Mouse (Mus musculus): ENCODE data around the gene Tmem79. TPM values are rescaled to one million over a fixed set of nuclear protein-coding genes. Genes with fewer than 3 reads are reported as not detected.
"Not testable (repeated sequence)": the region's sequence is repeated elsewhere in the genome, so short reads cannot be mapped to it uniquely, and the experiment has no call there.

Tmem79 gene
- polyA plus RNA-seq (2016; fragmentation: Nextera tagmentation; extraction: Ambion mirVana) = 1.6 and 2.0 TPM in 2 replicates

GRCm38 (mm10) chr3:88336058-88337013 lies at the start of gene Tmem79, which contains the start of gene Smg5:
Gene Tmem79 (minus strand): TSS chr3:88336148.
Gene Smg5 (plus strand): TSS chr3:88336260.
- ATAC-seq (ENCODE audit: low FRiP score, low read depth) = peak; percentile 92

DNA sequence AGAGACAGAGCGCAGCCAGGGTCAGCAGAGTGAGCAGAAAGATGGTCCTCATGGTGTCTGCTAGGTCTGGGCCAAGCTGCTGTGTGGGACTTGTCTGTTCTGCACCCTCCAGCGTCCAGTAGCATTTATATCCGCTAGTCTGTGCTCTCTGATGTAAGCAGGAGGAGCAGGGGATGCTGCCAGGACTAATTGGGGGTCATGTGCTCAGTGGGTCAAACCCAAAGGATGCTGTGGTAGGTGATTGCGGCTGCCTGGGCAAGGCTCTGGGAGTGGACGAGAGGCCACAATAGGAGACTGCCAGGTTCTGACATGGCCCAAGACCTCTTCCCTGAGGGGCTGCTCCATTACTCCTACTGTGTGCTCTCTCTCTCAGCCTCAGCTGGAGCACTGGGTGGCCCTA lies 48.4 kb upstream of the Tmem79 start, which contains the start of gene Bglap:
Bglap (minus strand) TSS at position 101 of the 400 bp plus-strand sequence.
- Histone ChIP-seq H3K9ac (no peak within 1 kb of the TSS), H3K4me2 (replicated peaks) (no peak within 1 kb of the TSS), H3K27me3 (replicated peaks) (no peaks in the 10 kb centered on the region), H3K4me3 (no peak within 1 kb of the TSS), H3K9me3 (no peaks in the 10 kb centered on the region), H3K27ac (no peak within 1 kb of the TSS), H3K4me1 (peaks cover 6% of the 10 kb centered on the region; the same call in 1 of the 2 replicates), H3K36me3 (no peaks in the 10 kb centered on the region)
- 77% methylated on average over 5 of the region's 5 CpGs for WGBS
- no peak for ATAC-seq (ENCODE audit: low FRiP score, low read depth)

More at GRCm38 (mm10) chr3:88336058-88337013, at the start of gene Tmem79, which contains the start of gene Smg5:
- peak within 1 kb of the TSS; percentile 67 for H3K4me2 ChIP-seq (replicated peaks)
- H3K4me1 ChIP-seq = peaks cover 16% of the 10 kb centered on the region
- peak within 1 kb of the TSS; percentile 84 for H3K4me3 ChIP-seq
- no peaks in the 10 kb centered on the region for H3K9me3 ChIP-seq
- WGBS = 3% methylated on average over 55 of the region's 66 CpGs
- peak within 1 kb of the TSS; percentile 92 for H3K9ac ChIP-seq
- H3K27me3 ChIP-seq (replicated peaks) = no peaks in the 10 kb centered on the region
- no peaks in the 10 kb centered on the region for H3K36me3 ChIP-seq
- H3K27ac ChIP-seq = peak within 1 kb of the TSS; percentile 90; the same call in 1 of the 2 replicates

- not testable (repeated sequence) for H3K9ac ChIP-seq; H3K4me2 ChIP-seq (replicated peaks); H3K27me3 ChIP-seq (replicated peaks); H3K4me1 ChIP-seq; H3K36me3 ChIP-seq; H3K4me3 ChIP-seq; H3K9me3 ChIP-seq; H3K27ac ChIP-seq
- 46% methylated on average over 3 of the region's 7 CpGs for WGBS
- ATAC-seq (ENCODE audit: low FRiP score, low read depth) = peak; percentile 54
Observed at GRCm38 (mm10) chr3:88382383-88382782, 46.4 kb upstream of the Tmem79 start.

- H3K27me3 ChIP-seq (replicated peaks); H3K9me3 ChIP-seq; H3K36me3 ChIP-seq; H3K4me1 ChIP-seq: not testable (repeated sequence)
- Histone ChIP-seq H3K4me2 (replicated peaks) (peak overlapping the region; percentile 53), H3K9ac (peak overlapping the region; percentile 44; the same call in 1 of the 2 replicates), H3K27ac (peak overlapping the region; percentile 37; the same call in 1 of the 2 replicates), H3K4me3 (peak overlapping the region; percentile 15; the same call in 1 of the 2 replicates)
- ATAC-seq (ENCODE audit: low FRiP score, low read depth) = peak; percentile 91
- WGBS = 6% methylated on average over 21 of the region's 22 CpGs
Observed at GRCm38 (mm10) chr3:88381389-88382315, 45.7 kb upstream of the Tmem79 start.

- not testable (repeated sequence) for H3K27me3 ChIP-seq (replicated peaks); H3K36me3 ChIP-seq; H3K27ac ChIP-seq; ATAC-seq (ENCODE audit: low FRiP score, low read depth); H3K9ac ChIP-seq; H3K9me3 ChIP-seq; H3K4me3 ChIP-seq; H3K4me2 ChIP-seq (replicated peaks)
- H3K4me1 ChIP-seq = peaks cover 13% of the 10 kb centered on the region; the same call in 1 of the 2 replicates
- 79% methylated on average over 5 of the region's 5 CpGs for WGBS
Observed at GRCm38 (mm10) chr3:88378599-88378998, 42.7 kb upstream of the Tmem79 start, which contains the start of gene Bglap2. Gene Bglap2 (minus strand): TSS chr3:88378699.

- 30% methylated on average over 5 of the region's 7 CpGs for WGBS
- not testable (repeated sequence) for H3K9me3 ChIP-seq; H3K27ac ChIP-seq; H3K4me3 ChIP-seq; H3K9ac ChIP-seq; H3K4me1 ChIP-seq; H3K27me3 ChIP-seq (replicated peaks); H3K36me3 ChIP-seq
- H3K4me2 ChIP-seq (replicated peaks) = peak overlapping the region; percentile 32
- peak; percentile 45 for ATAC-seq (ENCODE audit: low FRiP score, low read depth)
Observed at GRCm38 (mm10) chr3:88376644-88377043, 40.7 kb upstream of the Tmem79 start.

- H3K9ac ChIP-seq; H3K9me3 ChIP-seq; H3K4me3 ChIP-seq; H3K4me1 ChIP-seq; H3K27me3 ChIP-seq (replicated peaks); H3K36me3 ChIP-seq: not testable (repeated sequence)
- WGBS = 12% methylated on average over 19 of the region's 19 CpGs
- H3K4me2 ChIP-seq (replicated peaks) = peak overlapping the region; percentile 32
- 0 out of 2 replicates have a peak overlapping the region, but pooled peaks have one; percentile 46 for H3K27ac ChIP-seq
- peak; percentile 89 for ATAC-seq (ENCODE audit: low FRiP score, low read depth)
Observed at GRCm38 (mm10) chr3:88375750-88376626, 40.0 kb upstream of the Tmem79 start.

DNA sequence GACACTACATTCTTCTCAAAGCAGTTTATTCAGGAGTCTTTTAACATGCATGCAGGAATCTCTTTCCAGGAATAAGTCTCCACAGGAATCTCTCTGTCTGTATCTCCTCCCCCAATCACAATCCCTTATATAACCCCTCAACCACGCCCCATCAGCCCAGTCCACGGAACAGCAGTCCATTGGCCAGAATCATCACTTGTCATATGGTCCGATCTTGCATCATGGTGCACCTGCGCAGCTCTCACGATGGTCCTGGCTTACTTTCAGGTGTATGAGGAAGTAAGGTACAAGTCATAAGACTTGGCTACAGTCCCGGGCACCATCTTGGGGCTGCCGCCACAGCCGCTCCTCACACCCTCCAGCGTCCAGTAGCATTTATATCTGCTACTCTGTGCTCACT lies 36.7 kb upstream of the Tmem79 start, which contains the start of gene Bglap3:
Bglap3 (minus strand) TSS at position 101 of the 400 bp plus-strand sequence.
- H3K4me3 ChIP-seq; H3K36me3 ChIP-seq; H3K4me1 ChIP-seq; H3K27me3 ChIP-seq (replicated peaks); ATAC-seq (ENCODE audit: low FRiP score, low read depth); H3K4me2 ChIP-seq (replicated peaks); H3K27ac ChIP-seq; H3K9ac ChIP-seq: not testable (repeated sequence)
- 90% methylated on average over 9 of the region's 9 CpGs for WGBS
- H3K9me3 ChIP-seq = peaks cover 17% of the 10 kb centered on the region

DNA sequence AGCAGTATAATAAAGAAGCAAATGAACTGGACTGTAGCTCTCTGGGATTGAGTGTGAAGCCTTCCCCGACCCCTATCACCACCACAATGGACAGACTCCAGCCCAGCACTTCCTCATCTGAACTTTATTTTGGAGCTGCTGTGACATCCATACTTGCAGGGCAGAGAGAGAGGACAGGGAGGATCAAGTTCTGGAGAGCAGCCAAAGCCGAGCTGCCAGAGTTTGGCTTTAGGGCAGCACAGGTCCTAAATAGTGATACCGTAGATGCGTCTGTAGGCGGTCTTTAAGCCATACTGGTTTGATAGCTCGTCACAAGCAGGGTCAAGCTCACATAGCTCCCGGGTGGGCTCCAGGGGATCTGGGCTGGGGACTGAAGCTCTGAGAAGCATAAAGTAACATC lies 32.6 kb upstream of the Tmem79 start:
- not testable (repeated sequence) for H3K27ac ChIP-seq; ATAC-seq (ENCODE audit: low FRiP score, low read depth); H3K9ac ChIP-seq; H3K4me1 ChIP-seq; H3K4me2 ChIP-seq (replicated peaks); H3K4me3 ChIP-seq; H3K36me3 ChIP-seq
- Histone ChIP-seq H3K27me3 (replicated peaks) (peaks cover 24% of the 10 kb centered on the region), H3K9me3 (peaks cover 17% of the 10 kb centered on the region)
- 92% methylated on average over 7 of the region's 7 CpGs for WGBS

DNA sequence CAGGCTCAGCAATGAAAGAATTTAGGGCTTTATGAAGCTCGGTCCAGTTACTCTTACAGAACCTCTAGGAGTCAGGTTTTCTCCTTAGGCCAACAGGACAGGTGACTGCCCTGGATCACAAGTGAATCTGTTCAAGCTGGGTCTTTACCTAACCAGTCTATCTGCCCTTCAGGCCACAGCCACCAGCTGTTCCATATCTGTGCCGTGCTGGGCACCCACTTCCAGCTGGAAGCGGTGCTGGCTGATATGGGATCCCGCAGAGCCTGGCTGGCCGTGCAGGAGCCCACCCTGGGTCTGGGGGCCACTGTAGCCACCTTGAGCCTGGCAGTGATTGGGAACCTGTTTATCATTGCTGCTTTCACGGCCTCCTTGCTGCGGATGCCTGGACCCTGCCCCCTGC lies 31.6 kb upstream of the Tmem79 start:
- 49% methylated on average over 4 of the region's 7 CpGs for WGBS
- Histone ChIP-seq H3K9me3 (peaks cover 17% of the 10 kb centered on the region), H3K4me2 (replicated peaks) (peak overlapping the region; percentile 47), H3K27me3 (replicated peaks) (peaks cover 24% of the 10 kb centered on the region)
- ATAC-seq (ENCODE audit: low FRiP score, low read depth) = peak; percentile 48; the same call in 1 of the 2 replicates
- not testable (repeated sequence) for H3K36me3 ChIP-seq, H3K9ac ChIP-seq, H3K27ac ChIP-seq, H3K4me3 ChIP-seq, H3K4me1 ChIP-seq

All from neural tube, embryonic 12.5 days (tissue).